ENCODE assay signal across 28 mouse cellular contexts in genomic region chr2:60700956-60701355, GRCm38 (mm10). TPM values are rescaled to one million over a fixed set of nuclear protein-coding genes. Genes with fewer than 3 reads are reported as not detected.
"Had no signal": no experiment of that assay in that cellular context is flagged by ENCODE, and none has a peak within 500 bp of the region (broad histone marks: within the 10 kb centered on the region; RNA-seq: fewer than 3 reads in every experiment).

No protein-coding gene starts in this region.

- DNase-seq: gastrocnemius, postnatal 25 days; heart, postnatal 14 days; heart, postnatal 4 days; kidney, adult 11 months; kidney, adult 2 months; kidney, adult 9 months; kidney, postnatal 14 days; kidney, postnatal 36 days; layer of hippocampus, adult 9-11 months; layer of hippocampus, postnatal 36 days; left cerebral cortex, postnatal 4 days; lung, adult 18-20 months had no signal

- H3K4me3 ChIP-seq: heart, embryonic 10.5 days; heart, embryonic 13.5 days; heart, embryonic 15.5 days; hindbrain, embryonic 10.5 days; hindbrain, embryonic 12.5 days; hindbrain, embryonic 15.5 days; kidney, embryonic 15.5 days; limb, embryonic 13.5 days; limb, embryonic 15.5 days; liver, embryonic 12.5 days had no signal

- H3K27ac ChIP-seq: heart, embryonic 13.5 days; heart, embryonic 15.5 days; hindbrain, embryonic 10.5 days; hindbrain, embryonic 12.5 days; hindbrain, embryonic 15.5 days; hindbrain, postnatal 0 days; kidney, embryonic 15.5 days; kidney, postnatal 0 days; limb, embryonic 13.5 days; limb, embryonic 15.5 days; liver, embryonic 12.5 days; liver, embryonic 14.5 days had no signal

- H3K4me1 ChIP-seq: liver, embryonic 12.5 days had no signal

RNA-seq across cellular contexts. Expression of gene Itgb6, which starts 21.5 kb away (rescaled TPM):
- total RNA-seq: granulocyte monocyte progenitor cell, adult 5-6 weeks; left cerebral cortex, adult 18-20 months; left cerebral cortex, postnatal 4 days had no signal
- polyA plus RNA-seq: hindbrain, embryonic 15.5 days; liver, adult 2 months had no signal
